27 mouse cellular contexts compared by ENCODE assay signal in the genomic region with DNA sequence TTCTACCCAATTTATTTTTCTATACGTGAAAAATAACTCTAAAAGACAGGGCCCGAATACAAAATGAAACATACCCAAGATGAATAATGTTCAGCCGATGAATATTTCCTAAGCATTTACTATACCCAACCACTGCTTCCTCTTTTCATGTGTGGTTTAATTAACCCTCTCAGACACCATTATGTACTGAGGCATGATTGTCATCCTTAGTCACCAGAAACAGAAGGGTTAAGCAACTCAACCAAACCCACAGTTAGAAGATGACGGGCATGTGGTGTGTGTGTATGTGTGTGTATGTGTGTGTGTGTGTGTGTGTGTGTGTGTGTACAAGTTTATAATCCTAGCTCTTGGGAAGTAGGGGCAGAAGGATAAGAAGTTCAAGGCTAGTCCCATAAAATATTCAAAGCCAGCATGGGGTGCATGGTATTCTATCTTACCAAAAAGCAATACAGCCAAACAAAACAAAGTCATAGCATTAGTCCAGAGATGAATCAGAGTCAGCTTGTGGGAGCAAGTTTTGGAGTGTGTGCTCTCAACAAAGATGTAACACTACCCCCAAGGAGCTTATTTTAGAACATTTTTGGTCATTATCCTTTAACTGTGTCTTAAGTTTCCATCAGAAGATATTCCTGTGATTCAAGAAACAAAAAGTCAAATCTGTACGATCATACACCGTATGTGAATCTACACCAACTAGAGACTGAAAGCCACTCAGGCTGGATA.
A peak's percentile ranks its signal among the peaks of the same experiment; 100 is the strongest.
DNase-seq lines count a peak whose midpoint lies in the region; ATAC-seq and TF ChIP-seq lines count a peak whose summit lies in the region.
"Had no signal": no experiment of that assay in that cellular context is flagged by ENCODE, and none has a peak within 500 bp of the region (broad histone marks: within the 10 kb centered on the region; RNA-seq: fewer than 3 reads in every experiment).

No protein-coding gene starts in this region.

- no peak overlapping the region for H3K9ac ChIP-seq in liver, postnatal 0 days (replicated peaks)
- no peak overlapping the region for H3K9ac ChIP-seq in liver, embryonic 12.5 days
- H3K9ac ChIP-seq in forebrain, embryonic 13.5 days, result no peak overlapping the region
- H3K9ac ChIP-seq: heart, embryonic 13.5 days; kidney, embryonic 15.5 days; limb, embryonic 12.5 days; midbrain, embryonic 15.5 days; neural tube, embryonic 13.5 days had no signal

- TF ChIP-seq CTCF in liver, postnatal 0 days (IDR thresholded peaks at IDR 0.05; ENCODE audit: low read depth), result no peak

- H3K27ac ChIP-seq in liver, postnatal 0 days (ENCODE audit: low read depth), result no peak overlapping the region
- no peak overlapping the region for H3K27ac ChIP-seq in liver, embryonic 12.5 days
- H3K27ac ChIP-seq in forebrain, embryonic 13.5 days, result no peak overlapping the region
- H3K27ac ChIP-seq: heart, embryonic 13.5 days; kidney, embryonic 15.5 days; layer of hippocampus, adult 2 months; left cerebral cortex, adult 2 months; limb, embryonic 12.5 days; midbrain, embryonic 10.5 days; midbrain, embryonic 15.5 days; neural tube, embryonic 13.5 days had no signal

- no peaks in the 10 kb centered on the region for H3K9me3 ChIP-seq in liver, postnatal 0 days (ENCODE audit: low read length)
- no peaks in the 10 kb centered on the region for H3K9me3 ChIP-seq in liver, embryonic 12.5 days (replicated peaks)
- no peaks in the 10 kb centered on the region for H3K9me3 ChIP-seq in forebrain, embryonic 13.5 days (replicated peaks)
- H3K9me3 ChIP-seq: heart, embryonic 13.5 days; kidney, embryonic 15.5 days; limb, embryonic 12.5 days; midbrain, embryonic 10.5 days; midbrain, embryonic 15.5 days; neural tube, embryonic 13.5 days had no signal

- no peak overlapping the region for H3K4me2 ChIP-seq in liver, postnatal 0 days (ENCODE audit: low read depth, low read length)
- no peak overlapping the region for H3K4me2 ChIP-seq in liver, embryonic 12.5 days
- H3K4me2 ChIP-seq in forebrain, embryonic 13.5 days, result no peak overlapping the region
- H3K4me2 ChIP-seq: heart, embryonic 13.5 days; kidney, embryonic 15.5 days; limb, embryonic 12.5 days; midbrain, embryonic 15.5 days; neural tube, embryonic 13.5 days had no signal

- no peak for DNase-seq in liver, postnatal 0 days
- peak; percentile 47 for DNase-seq in splenic B cell, adult 2 months (ENCODE audit: low read depth, low spot score)
- DNase-seq in embryo, embryonic 11 days, result no peak
- no peak for DNase-seq in adrenal gland, adult (ENCODE audit: inconsistent age in 2 of 2, low spot score in 1 of 2)
- DNase-seq: adrenal gland, postnatal 25 days; cerebellum, adult 8-10 months; heart, postnatal 10 days; kidney, adult 18-20 months; kidney, postnatal 36 days; lung, postnatal 4 days; retina, postnatal 1 day; right cerebral cortex, postnatal 25 days; thymus, postnatal 14 days had no signal

- ATAC-seq in liver, postnatal 0 days, result peak; percentile 33; the same call in 1 of the 2 replicates
- ATAC-seq in liver, embryonic 12.5 days, result no peak
- ATAC-seq in common myeloid progenitor, adult 5-6 weeks (replicated peaks; ENCODE audit: low read depth, poor library complexity, severe bottlenecking), result peak; percentile 89
- peak; percentile 91 for ATAC-seq in megakaryocyte, adult 5-6 weeks (ENCODE audit: poor library complexity, severe bottlenecking)
- no peak for ATAC-seq in forebrain, embryonic 13.5 days
- ATAC-seq: forebrain, embryonic 14.5 days; hindbrain, embryonic 16.5 days; midbrain, embryonic 15.5 days had no signal

- H3K27me3 ChIP-seq in liver, postnatal 0 days (ENCODE audit: insufficient read depth, low read length), result no peaks in the 10 kb centered on the region
- H3K27me3 ChIP-seq in liver, embryonic 12.5 days (replicated peaks), result no peaks in the 10 kb centered on the region
- H3K27me3 ChIP-seq in splenic B cell, adult 2 months (ENCODE audit: control insufficient read depth, insufficient read depth, low read length, poor library complexity, severe bottlenecking), result no peaks in the 10 kb centered on the region
- no peaks in the 10 kb centered on the region for H3K27me3 ChIP-seq in forebrain, embryonic 13.5 days
- H3K27me3 ChIP-seq: kidney, embryonic 15.5 days; limb, embryonic 12.5 days; midbrain, embryonic 15.5 days; neural tube, embryonic 13.5 days had no signal

- 0 out of 2 replicates have a peak, but pooled peaks cover 2% of the 10 kb centered on the region for H3K36me3 ChIP-seq in liver, postnatal 0 days (replicated peaks; ENCODE audit: insufficient read depth, low read length)
- no peaks in the 10 kb centered on the region for H3K36me3 ChIP-seq in liver, embryonic 12.5 days
- 0 out of 2 replicates have a peak, but pooled peaks cover 3% of the 10 kb centered on the region for H3K36me3 ChIP-seq in splenic B cell, adult 2 months (ENCODE audit: control insufficient read depth, insufficient read depth, low read length, poor library complexity, severe bottlenecking)
- H3K36me3 ChIP-seq in forebrain, embryonic 13.5 days (ENCODE audit: poor library complexity, severe bottlenecking), result 0 out of 2 replicates have a peak, but pooled peaks cover 2% of the 10 kb centered on the region
- H3K36me3 ChIP-seq: heart, embryonic 13.5 days; midbrain, embryonic 10.5 days; midbrain, embryonic 15.5 days; neural tube, embryonic 13.5 days had no signal

- 49% methylated on average over 6 of the region's 6 CpGs for WGBS in liver, postnatal 0 days (ENCODE audit: insufficient replicate concordance)
- 59% methylated on average over 6 of the region's 6 CpGs for WGBS in liver, embryonic 12.5 days (ENCODE audit: insufficient replicate concordance)
- 92% methylated on average over 6 of the region's 6 CpGs for WGBS in forebrain, embryonic 13.5 days

- H3K4me1 ChIP-seq in liver, postnatal 0 days (ENCODE audit: insufficient read depth), result no peaks in the 10 kb centered on the region
- H3K4me1 ChIP-seq in liver, embryonic 12.5 days, result 0 out of 2 replicates have a peak, but pooled peaks cover 4% of the 10 kb centered on the region
- H3K4me1 ChIP-seq in forebrain, embryonic 13.5 days, result no peaks in the 10 kb centered on the region
- H3K4me1 ChIP-seq: heart, embryonic 13.5 days; kidney, embryonic 15.5 days; limb, embryonic 12.5 days; midbrain, embryonic 10.5 days; midbrain, embryonic 15.5 days; neural tube, embryonic 13.5 days had no signal

- TF ChIP-seq EP300 in liver, postnatal 0 days (IDR thresholded peaks at IDR 0.05; ENCODE audit: low read depth), result no peak

- H3K4me3 ChIP-seq in liver, postnatal 0 days (ENCODE audit: low read depth, low read length), result no peak overlapping the region
- no peak overlapping the region for H3K4me3 ChIP-seq in liver, embryonic 12.5 days
- H3K4me3 ChIP-seq in forebrain, embryonic 13.5 days, result no peak overlapping the region
- H3K4me3 ChIP-seq: heart, embryonic 13.5 days; kidney, embryonic 15.5 days; layer of hippocampus, adult 2 months; left cerebral cortex, adult 2 months; limb, embryonic 12.5 days; midbrain, embryonic 10.5 days; midbrain, embryonic 15.5 days; neural tube, embryonic 13.5 days had no signal

Comparison
In these comparisons a context has a peak if more than half of its experiments do, and no peak if none do; other contexts are left out.
1. ATAC-seq: peak in liver, postnatal 0 days (single experiment), common myeloid progenitor, adult 5-6 weeks (single experiment) and megakaryocyte, adult 5-6 weeks (single experiment); none in liver, embryonic 12.5 days (single experiment) and forebrain, embryonic 13.5 days (single experiment).